Mouse (Mus musculus): ENCODE measurements at regions not wholly inside any gene's neighbourhood (a gene's known extent, or its start where the extent isn't known, plus 50 kb on each side); places are given as distances from the start of the nearest gene placed in this dataset.
A peak's percentile ranks its signal among the peaks of the same experiment; 100 is the strongest.

- Histone ChIP-seq H3K4me1 (no peaks in the 10 kb centered on the region), H3K4me3 (no peak overlapping the region), H3K9me3 (no peaks in the 10 kb centered on the region), H3K27me3 (0 out of 2 replicates have a peak, but pooled peaks cover 3% of the 10 kb centered on the region), H3K4me2 (replicated peaks) (peak overlapping the region; percentile 22; the same call in 1 of the 2 replicates), H3K9ac (no peak overlapping the region), H3K36me3 (no peaks in the 10 kb centered on the region), H3K27ac (no peak overlapping the region)
- no peak for ATAC-seq (ENCODE audit: low FRiP score, low read depth)
- WGBS: 44% methylated on average over 14 of the region's 14 CpGs
These were observed 250.1 kb downstream of the Tfap2b start for GRCm38 (mm10) chr1:19458646-19459441.

- no peak for ATAC-seq (ENCODE audit: low FRiP score, low read depth)
- Histone ChIP-seq H3K9ac (no peak overlapping the region), H3K36me3 (no peaks in the 10 kb centered on the region), H3K4me3 (no peak overlapping the region), H3K27ac (no peak overlapping the region), H3K9me3 (no peaks in the 10 kb centered on the region), H3K4me1 (no peaks in the 10 kb centered on the region), H3K4me2 (replicated peaks) (no peak overlapping the region), H3K27me3 (0 out of 2 replicates have a peak, but pooled peaks cover 3% of the 10 kb centered on the region)
- 71% methylated on average over 11 of the region's 11 CpGs for WGBS
These were observed 251.2 kb downstream of the Tfap2b start for GRCm38 (mm10) chr1:19459876-19460275.

GRCm38 (mm10) chr1:19473561-19473960, 264.8 kb downstream of the Tfap2b start:
- H3K36me3 ChIP-seq: no peaks in the 10 kb centered on the region
- no peak overlapping the region for H3K4me2 ChIP-seq (replicated peaks)
- ATAC-seq (ENCODE audit: low FRiP score, low read depth): no peak
- no peak overlapping the region for H3K9ac ChIP-seq
- no peak overlapping the region for H3K4me3 ChIP-seq
- H3K9me3 ChIP-seq: no peaks in the 10 kb centered on the region
- WGBS: 41% methylated on average over 1 of the region's 1 CpGs
- no peaks in the 10 kb centered on the region for H3K27me3 ChIP-seq
- H3K27ac ChIP-seq: no peak overlapping the region
- no peaks in the 10 kb centered on the region for H3K4me1 ChIP-seq

All from limb, embryonic 13.5 days (tissue).